Mouse (Mus musculus) kidney, adult 2 months (tissue): ENCODE measurements at regions not wholly inside any gene's neighbourhood (a gene's known extent, or its start where the extent isn't known, plus 50 kb on each side); places are given as distances from the start of the nearest gene placed in this dataset.

Source experiments
- CTCF ChIP-seq: fragments of 200-500 bp; conservative IDR thresholded peaks from 2 replicates; pipeline ENCODE4 v1.5.1; 2011; ENCODE audit warnings: low read depth, mild to moderate bottlenecking, control low read depth, low read length, moderate library complexity, mixed read lengths; ENCODE audit not compliant: insufficient read depth, insufficient read length
- POLR2A ChIP-seq: fragments of 200-500 bp; IDR thresholded peaks from one replicate; pipeline ENCODE4 v1.6.1; 2011; ENCODE audit warnings: low read depth, low read length, control low read depth

DNA sequence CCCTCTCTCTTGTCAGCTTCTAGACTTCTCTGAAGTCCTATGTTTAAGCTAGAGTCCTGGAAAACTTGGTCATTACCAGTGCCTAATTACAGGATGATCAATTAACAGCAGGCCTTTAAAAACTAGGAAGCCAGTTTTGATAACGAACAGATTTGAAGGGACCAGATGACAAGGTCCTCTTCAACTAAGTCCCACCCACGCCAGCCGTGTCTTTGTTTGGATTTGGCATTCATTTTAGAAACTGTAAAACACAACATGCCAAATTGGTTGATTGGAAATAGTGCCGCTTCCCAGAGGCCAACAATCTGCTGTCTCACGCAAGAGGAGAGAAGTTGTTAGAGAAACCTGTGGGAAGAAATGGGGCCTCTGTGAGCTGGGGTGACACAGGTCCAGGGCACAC is 155.4 kb upstream of the Habp2 start:
- TF ChIP-seq CTCF = no peak
- TF ChIP-seq POLR2A = no peak
